Mouse (Mus musculus): Measurements from ENCODE around the gene Slc39a3.
"Not testable (repeated sequence)": the region's sequence is repeated elsewhere in the genome, so short reads cannot be mapped to it uniquely, and the experiment has no call there.

The Slc39a3 gene

DNA sequence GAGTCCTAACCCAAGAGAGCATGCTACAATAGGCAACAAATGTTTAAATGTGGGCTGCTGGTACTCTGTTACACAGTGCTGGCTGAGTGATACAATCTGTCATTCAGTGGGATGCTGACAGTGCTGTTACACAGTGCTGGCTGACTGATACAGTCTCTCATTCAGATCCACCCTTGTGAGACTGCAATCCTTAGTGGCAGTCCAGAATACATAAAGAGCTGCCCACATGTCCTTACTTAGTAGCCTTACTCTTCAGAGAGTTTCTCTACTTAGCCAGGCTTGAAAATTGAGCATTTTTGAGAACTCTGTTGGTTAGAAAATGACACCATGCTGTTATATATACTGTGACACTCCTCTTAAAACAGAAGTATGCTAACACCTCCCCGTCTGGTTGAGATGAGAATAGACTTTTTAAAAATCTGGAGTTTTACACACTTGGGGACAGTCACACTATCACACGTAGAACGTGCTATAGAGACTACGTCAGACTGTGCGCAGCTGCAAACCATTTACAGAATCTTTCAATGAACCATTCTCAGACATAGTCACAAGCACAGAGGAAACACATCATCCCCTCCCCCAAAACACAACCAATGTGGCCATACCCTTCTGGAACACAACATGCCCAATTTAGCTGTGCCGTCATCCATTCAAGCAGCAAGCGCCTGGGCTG lies 31.1 kb downstream of the Slc39a3 start:
- DNase-seq (ENCODE audit: low spot score): no peak

DNA sequence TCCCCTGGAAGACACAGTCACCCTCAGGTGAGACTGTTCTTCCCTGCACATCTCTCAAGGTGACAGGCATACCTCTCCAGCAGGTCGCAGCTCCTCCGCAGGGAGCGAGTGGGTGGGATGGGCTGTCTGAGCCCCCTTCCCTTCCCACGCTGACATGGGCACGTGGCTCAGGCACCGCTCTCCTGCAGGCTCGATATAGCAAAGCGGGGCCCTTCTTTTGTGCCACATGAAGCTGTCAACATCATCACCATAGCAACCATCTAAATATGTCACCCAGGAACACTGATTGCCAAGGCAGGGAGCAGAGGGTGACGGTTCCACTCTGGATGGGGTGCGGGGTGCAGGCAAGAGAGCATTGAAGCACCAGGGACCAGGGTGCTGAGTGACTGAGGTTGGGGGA lies 36.1 kb downstream of the Slc39a3 start:
- DNase-seq (ENCODE audit: low spot score): no peak

DNA sequence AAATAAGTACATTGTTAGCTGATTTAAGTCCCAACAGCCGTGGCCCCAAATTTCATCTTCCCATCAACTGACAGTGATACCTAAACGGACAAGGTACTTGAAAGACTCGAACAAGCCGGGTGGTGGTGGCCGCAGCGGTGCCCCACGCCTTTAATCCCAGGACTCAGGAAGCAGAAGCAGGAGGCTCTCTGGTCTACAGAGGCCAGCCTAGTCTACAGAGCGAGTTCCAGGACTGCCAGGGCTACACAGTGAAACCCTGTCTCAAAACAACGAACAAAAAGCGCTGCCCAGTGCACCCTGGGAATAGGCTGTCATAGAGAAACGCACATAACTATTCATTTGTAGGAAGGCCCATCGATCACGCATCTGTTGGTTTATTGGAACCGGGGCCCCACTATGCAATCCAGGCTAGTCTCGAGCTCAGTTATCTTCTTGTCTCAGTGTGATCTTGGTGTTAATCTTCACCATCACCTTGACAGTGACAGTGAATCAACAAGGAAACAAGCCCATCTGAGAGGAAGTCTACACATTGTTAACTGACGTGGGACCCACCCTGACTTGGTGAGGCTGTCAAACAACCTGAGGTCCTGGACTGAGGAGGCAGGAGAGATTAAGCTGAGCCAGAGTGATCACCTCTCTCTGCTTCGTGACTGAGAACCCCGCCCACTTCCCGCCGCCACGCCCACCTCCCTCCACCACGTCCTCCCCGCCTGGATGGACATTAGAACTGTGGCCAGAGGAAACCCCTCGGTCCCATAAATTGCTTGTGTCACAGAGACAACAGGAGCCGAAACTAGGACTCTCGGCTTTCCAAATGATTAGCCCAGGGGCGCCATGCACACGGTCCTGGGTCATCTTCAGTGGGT lies 36.8 kb downstream of the Slc39a3 start:
- DNase-seq (ENCODE audit: low spot score): no peak

DNA sequence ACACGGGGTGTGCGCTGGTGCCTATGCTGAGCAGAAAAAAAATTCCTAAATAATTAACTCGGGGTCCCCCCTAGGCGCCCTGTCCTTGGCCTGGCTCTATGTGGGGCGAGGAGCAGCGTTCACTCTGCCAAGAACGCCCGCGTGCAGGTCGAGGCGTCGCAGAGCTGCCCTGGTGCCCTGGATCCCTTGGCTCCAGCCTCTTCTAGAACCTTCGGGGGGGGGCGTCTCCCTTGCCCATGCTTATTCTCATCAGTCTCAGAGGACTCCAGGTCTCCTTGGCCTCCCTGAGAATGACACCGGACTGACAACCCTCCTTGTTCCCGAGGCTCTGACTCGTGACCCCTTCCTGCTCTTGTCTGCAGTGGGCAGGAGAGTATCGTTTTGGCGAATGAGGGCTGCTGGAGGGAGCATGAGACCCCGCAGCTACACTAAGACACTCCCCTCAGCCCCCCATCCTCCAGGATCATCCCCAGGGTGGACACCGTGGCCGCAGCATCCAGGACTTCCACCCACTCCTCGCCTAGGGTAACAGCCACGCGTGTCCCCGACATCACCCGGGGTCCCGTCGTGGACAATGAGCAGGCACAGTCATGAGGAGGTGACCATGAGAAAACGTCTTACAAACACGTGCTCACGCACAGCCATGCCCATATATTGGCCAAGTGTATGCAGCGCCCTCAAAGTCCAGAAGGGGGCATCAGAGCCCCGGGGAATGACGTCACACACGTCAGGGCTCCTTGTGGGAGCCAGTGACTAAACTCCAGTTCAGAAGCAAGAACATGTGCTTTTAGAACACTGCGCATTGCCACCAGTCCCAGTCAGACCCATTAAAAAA lies 37.6 kb downstream of the Slc39a3 start:
- peak; percentile 87 for DNase-seq (ENCODE audit: low spot score)

DNA sequence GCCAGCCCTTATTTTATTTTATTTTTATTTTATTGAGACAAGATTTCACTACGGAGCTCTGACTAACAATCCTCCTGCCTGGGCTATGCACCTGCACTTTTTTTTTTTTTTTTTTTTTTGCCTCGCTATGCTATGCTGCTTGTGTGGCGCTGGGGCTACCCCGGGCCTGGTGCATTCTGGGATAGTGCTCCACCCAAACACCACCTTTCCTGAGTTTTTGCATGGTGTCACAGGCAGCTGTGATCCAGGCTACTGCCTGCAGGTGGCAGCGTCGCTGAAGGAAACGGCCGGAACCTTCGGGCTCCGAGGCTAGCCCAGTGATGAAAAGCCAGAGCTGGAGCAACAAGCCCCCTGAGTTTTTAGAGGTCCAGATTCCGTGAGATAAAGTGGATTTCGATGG lies 38.4 kb downstream of the Slc39a3 start:
- peak; percentile 40 for DNase-seq (ENCODE audit: low spot score)

DNA sequence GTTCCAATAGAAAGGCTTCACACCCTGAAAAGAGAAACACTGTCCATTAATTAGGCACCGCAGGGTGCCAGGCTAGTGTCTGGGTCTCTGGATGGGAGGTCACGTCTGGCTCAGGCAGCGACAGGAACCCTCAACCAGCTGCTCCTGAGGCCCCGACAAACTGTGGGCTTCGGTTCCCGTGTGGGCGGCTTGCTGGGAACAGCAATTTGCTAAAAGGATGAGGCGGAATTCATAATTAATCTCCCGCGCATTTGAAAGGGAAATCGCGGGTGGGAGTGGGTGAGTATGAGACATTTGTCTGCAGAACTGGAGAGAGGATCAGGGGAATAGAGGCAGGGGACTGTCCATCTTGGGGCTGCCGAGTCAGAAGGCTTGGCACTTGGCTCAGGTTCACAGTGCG lies 39.2 kb downstream of the Slc39a3 start:
- no peak for DNase-seq (ENCODE audit: low spot score)

DNA sequence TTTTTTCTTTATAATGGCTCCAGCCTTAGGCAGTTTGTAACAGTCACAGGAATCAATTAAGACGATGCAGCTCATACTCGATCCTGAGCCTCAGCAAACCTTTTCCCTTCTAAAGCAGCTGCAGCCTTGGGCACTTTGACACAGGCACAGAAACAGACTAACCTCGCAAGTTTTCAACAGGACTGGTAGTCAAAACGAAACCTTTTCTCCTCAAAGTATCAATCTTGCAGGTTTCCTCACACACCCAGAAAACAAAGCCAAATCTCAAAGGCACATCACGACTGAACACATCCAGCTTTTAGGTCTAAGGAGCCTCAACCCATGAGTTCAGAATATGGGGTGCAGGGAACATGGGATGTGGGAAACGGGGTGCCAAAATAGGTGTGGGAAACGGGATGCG lies 39.9 kb downstream of the Slc39a3 start:
- no peak for DNase-seq (ENCODE audit: low spot score)

DNA sequence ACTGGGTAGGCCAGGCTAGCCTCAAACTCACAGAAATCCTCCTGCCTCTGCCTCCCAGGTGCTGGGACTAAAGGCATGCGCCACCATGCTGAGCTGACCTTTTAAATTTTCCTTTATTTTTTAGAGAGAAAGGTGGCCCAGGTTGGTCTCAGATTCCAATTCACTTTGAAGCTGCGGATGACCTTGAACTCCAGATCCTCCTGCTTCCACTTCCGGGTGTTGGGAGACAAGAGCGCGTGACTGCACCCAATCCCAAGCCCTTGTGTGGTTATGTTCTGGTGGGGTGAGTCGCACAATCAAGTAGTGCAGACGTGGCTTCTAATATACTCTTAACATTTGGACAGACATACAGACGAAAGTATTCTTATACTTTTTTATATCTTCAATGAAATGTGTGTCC lies 40.7 kb downstream of the Slc39a3 start:
- no peak for DNase-seq (ENCODE audit: low spot score)

DNA sequence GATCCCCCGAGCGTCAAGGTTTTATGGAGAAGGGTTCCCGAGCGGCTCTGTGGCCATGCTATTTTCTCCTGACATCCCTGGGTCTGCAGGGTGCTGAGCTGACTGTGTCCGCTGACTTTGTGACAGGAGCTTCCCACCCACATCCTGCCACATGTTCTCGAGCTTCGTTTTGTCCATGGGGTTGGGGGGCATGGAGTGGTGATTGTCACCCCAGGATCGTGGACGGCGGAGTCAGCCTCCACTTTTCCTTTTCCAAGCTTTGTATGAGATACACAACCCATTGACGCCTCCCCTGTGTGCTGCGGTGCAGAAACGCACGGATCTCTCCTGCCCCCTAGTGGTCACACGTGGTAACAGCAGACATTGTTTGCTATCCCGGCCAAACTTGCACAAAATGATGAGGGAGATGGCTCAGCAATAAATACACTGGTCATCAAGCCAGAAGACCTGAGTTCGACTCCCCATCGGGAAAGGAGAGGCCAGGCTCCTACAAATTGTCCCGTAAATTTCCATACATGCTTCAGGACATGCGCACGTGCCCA lies 42.1 kb downstream of the Slc39a3 start:
- DNase-seq (ENCODE audit: low spot score): peak; percentile 74

DNA sequence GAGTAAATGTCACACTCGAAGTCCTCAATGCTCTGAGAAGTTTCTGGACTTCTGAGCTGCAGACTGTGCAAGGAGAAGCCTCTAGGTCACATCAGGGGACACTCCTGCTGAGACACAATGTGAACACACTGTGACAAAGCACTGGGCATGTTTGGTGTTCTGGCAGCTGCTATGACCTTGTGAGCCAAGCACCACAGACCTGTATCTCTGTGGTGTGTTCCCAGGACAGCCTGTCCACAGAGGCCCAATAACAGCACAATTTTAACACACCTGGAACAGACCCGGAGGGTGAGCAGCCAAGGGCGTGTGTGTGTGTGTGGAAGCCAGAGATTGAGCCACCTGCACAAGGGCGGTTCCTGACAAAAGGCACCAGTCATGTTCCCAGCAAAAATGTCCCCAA lies 42.6 kb downstream of the Slc39a3 start:
- no peak for DNase-seq (ENCODE audit: low spot score)

DNA sequence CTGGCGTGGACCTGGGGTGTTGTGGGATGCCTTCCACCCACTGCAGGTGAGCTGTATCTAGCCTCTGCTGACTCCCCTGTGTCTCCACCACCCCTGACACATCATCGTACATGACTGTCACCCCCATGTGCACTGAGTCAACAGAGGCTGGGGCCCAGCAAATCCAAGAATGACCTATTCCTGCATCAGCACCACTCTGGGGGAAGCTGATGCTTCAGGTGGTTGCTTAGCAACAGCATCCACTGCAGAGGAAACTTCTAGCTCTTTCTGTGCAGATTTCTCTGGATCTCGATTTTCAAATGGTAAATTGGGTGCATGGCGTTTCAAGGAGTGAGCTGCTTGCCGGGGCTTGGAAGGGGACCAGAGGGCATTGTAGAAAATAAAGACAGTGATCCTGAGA lies 44.0 kb downstream of the Slc39a3 start:
- DNase-seq (ENCODE audit: low spot score): no peak

DNA sequence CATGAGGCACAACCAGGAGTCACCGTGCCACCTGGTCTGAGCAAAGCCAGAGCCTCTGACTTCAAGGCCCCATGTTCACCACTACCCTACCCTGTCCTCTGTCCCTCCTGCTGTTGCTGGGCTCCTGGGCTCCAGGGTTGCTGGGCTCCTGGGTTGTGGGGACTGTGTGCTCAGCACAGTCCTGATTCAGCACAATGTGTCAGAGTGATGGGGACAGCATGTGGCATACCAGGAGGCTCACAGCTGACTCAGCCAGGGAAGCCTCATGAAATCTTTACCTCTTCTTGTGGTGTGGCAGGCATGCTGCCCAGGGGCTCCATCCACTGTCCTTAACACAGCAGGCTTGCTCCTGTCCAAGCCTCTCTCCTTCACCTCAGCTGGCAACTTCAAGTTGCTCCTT lies 45.3 kb downstream of the Slc39a3 start:
- DNase-seq (ENCODE audit: low spot score): no peak

DNA sequence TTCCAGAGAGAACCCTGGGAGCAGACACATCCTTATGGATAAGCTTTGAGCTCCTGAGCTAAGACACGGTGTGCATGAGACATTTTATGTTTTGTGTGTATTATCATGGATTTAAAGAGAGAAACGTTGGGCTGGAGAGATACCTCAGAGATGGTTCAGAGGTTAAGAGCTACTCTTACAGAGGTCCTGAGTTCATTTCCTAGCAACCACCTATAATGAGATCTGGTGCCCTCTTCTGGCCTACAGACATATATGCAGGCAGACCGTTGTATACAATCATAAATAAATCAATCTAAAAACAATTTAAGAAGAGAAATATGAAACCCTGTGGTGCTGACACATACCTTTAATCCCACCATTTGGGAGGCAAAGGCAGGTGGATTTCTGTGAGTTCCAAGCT lies 46.2 kb downstream of the Slc39a3 start:
- DNase-seq (ENCODE audit: low spot score): peak; percentile 51

DNA sequence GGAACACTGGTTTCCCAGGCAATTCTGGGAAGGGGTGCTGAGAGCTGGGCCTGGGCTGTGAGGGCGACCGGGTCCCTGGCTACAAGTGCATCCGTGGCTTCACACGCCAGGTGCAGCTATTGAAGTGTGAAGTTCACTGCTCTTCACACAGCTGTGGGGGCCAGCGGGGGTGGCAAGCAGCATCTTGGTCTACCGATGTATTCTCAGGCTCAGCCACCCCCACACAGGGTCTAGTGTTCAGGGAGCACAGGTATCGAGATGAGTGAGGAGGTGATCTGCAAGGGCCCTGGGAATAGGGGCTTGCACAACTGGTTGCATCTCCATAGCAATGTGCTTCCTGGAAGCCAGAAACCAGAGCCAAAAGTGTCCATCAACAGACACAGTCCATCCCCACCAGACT lies 46.8 kb downstream of the Slc39a3 start:
- DNase-seq (ENCODE audit: low spot score): no peak

DNA sequence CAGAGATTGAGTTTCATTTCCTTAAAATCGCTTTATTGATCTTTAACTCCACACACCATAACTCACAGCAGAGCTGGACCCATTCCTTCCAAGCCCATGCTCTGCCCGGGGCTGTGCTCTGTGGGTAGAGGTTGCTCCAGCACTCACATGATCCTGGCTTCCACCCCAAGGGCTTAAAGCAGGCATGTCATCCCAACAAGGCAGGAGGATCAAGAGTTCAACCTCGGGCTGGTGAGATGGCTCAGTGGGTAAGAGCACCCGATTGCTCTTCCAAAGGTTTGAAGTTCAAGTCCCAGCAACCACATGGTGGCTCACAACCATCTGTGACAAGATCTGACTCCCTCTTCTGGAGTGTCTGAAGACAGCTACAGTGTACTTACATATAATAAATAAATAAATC lies 47.4 kb downstream of the Slc39a3 start:
- DNase-seq (ENCODE audit: low spot score): not testable (repeated sequence)

DNA sequence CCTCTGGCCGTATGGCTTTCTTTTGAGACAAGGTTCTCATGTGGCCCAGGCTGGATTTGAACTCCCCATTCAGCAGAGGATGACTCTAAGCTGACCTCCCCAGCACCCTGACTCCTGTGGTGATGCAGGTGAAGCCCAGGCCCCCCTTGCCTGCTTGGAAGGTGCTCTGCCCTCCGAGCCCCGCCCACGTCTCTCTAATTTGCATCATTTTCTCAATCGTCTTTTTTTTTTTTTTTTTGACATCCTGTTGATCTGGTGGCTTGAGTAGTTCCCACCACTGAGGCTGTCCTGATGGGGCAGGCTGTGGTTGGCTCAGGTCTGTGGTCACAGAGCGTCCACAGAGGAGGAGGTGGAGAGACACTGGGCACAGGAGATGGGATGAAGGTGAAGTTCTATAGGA lies 47.8 kb downstream of the Slc39a3 start:
- peak; percentile 47 for DNase-seq (ENCODE audit: low spot score)

DNA sequence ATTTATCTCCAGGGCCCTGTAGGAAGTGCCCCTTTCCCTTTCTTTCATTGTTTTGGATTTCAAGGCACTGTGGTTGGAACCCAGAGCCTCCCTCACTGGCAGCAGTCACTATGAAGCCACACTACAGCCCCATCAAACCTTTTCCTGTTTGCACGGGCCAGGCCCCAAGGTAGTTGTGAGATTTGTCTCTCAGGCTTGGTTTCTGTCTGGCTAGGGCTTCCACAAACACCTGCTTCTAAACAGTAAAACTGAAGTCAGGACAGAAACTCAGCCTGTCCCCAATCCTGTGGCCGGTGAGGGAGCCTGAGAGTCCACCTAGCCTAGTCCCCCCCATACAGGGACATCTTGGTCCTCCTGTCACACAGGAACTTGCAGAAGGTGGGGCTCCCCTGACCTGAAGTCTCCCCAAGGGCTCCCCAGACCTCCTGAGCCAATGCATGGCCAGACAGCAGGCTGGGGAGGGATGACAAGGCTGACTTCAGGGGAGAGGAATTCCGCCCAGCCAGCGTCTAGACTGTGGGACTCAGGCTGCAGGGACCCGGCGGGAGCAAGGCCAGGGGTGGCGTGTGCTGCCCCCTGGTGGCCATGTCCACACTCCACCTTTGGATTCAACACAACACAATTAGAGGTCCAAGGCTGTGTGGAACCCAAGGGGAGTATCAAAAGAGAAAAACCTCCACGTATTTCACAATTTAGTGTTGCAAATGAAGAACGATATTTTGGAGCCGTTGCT lies 49.4 kb downstream of the Slc39a3 start:
- DNase-seq (ENCODE audit: low spot score): peak; percentile 70

DNA sequence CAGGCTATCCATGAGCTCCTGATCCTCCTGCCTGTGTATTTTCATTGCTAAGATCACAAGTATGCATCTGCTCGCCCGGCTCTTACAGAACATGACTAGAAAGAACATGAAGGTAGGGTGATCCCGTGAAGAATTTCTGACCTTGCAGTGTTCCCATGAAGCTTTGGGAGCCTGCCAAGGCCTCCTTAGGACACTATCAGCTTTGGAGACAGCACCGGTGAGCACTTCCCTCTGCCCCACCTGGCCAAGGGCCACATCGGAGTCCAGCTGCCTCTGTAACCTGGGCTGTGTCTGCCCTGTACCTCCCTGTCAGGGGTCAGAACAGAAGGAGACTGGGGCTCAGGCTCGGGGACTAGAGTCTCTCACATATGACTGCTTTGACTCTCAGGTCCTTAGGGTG lies 50.5 kb downstream of the Slc39a3 start:
- DNase-seq (ENCODE audit: low spot score): no peak

DNA sequence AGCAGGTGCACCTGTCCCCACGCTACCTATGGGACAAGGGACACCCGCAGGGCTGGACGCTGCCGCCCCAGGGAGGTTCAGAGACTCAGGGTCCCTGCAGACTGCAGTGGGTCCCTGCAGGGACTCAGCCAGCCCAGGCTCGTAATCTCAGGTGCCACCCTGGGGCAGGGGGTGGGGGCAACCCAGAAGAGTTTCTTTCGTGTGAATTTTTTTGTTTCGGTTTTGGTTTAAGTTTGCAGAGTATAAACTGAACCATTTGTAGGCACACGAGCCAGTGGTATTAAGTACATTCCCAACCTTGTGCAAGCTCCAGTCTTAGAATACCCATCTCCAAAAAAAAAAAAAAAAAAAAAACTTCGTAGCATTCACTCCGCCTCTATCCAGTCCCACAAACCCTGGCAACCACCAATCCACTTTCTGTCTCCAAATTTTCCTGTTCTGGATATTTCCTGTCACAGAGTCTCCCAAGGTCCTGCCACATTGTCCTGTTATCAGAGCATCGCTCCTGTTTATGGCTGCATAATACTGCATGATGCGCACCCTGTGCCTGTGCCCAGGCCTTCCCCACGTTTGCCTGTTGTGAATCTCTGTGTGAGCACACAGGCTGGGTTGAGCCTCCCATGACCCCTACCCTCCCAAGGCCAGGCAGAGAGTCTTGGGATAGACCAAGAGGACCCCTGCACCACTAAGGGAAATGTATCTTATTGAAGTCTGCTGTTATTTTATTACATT lies 51.1 kb downstream of the Slc39a3 start:
- peak; percentile 37 for DNase-seq (ENCODE audit: low spot score)

DNA sequence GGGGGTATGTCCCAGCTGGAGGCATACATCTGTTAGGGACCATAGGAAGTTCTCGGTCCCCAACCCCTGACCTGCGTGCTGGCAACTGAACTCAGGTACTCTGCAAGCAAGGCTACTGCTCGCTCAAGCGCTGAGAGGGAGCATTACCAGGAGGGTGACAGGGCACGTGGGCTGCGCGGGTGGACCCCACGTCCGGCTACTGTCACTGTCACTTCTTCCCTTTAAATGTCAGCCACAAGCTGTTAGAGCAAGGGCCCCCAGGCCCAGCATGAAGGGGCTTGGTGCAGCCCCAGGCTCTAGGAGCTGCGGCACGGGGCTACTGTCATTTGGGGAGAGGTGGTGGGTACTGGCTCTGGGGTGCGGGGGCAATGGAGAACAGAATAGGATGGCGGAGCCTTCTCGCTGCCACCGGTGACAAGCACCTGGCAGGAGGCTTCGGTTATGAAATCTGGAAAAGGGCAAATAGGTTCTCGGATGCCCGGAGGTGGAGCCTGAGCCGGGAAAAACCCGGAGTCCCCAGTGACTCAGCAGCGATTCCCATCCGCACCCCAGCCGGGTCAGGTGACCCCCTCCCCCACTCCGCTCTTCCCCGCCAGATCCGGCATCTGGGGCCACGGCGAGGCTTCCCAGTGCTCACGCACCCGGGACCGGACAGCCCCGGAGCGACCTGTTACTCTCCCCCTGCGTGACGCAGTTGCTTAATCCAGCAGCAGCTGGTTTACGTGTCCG lies 51.8 kb downstream of the Slc39a3 start:
- peak; percentile 39 for DNase-seq (ENCODE audit: low spot score)

Measured in T-cell, adult 2 months (primary cell).